Mouse (Mus musculus) spleen, embryonic (tissue): ENCODE results near the gene Tnnt3.

ENCODE experiments used
- CTCF ChIA-PET: fragments of 350-600 bp; sonication (Branson Sonifier 250); formaldehyde crosslinking; loops from one replicate; lab custom pipeline; 2022; lab: Charles Lee

Gene Tnnt3

DNA sequence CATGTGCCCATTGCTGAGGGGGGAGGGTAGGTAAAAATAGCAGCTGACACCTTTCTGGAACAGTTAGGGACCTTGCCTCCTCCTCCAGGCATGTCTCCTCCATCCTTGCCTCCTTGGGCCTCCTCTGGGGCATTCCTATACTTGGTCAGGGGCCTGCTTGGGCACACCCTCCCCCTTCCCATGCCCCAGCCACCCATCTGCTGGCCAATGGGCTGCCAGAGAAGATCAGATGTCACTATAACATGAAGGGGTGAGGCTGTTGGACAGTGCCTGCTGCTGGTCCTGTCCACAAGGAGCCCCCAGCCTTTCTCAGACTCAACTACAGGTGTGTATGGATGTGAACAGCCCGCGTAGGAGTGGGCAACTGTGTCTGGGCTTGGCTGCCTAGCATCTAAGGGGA, at the start of gene Tnnt3:
Gene Tnnt3 (plus strand): TSS at position 262 of the 400 bp plus-strand sequence.
- CTCF ChIA-PET, result interaction anchor here (0.6 to 1.4 kb wide), 2 partner anchors 58 to 167 kb away, joined by 3 to 5 read pairs; no protein-coding TSS in a partner anchor

DNA sequence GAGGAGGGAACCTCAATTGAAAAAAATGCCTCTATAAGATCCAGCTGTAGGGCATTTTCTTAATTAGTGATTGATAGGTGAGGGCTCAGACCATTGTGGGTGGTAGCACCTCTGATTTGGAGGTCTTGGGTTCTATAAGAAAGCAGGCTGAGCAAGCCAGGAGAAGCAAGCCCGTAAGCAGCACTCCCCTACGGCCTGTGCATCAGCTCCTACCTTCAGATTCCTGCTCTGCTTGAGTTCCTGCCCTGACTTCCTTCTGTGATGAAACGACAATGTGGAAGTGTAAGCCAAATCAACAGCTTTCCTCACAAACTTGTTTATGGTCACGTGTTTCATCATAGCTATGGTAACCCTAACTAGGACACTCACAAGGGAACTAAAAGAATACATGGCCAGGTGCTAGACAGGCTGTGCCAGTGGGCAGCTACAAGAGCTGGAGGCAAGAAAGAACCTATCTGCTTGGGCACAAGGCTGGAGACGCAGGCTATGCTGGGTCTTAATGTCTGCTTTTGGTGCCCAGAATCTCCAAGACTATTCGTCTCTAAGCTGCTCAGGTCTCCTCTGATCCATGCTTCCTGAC, 49.5 kb upstream of the Tnnt3 start:
- CTCF ChIA-PET, result interaction anchor here (0.9 kb wide), 1 partner anchor 115 kb away, joined by 3 read pairs; no protein-coding TSS in a partner anchor

DNA sequence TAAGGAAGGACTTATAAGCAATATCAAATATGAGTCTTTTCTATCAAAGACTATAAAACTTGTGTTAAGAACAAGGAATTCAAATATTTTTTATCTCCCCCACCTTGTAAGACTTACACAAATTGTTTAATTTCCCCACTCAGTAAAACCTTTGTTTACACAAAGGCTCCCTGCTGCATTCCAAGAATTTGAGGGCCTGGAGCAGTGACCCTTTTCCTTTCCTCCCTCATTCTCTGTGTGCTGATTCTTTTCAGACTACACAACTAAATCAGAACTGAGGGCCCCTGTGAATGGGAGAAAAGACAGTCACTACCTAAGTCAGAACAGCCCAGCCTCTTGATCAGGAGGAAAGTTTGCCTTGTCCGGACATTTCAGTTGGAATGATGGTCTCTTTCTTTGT, 43.9 kb upstream of the Tnnt3 start:
- CTCF ChIA-PET, result no interaction called here

DNA sequence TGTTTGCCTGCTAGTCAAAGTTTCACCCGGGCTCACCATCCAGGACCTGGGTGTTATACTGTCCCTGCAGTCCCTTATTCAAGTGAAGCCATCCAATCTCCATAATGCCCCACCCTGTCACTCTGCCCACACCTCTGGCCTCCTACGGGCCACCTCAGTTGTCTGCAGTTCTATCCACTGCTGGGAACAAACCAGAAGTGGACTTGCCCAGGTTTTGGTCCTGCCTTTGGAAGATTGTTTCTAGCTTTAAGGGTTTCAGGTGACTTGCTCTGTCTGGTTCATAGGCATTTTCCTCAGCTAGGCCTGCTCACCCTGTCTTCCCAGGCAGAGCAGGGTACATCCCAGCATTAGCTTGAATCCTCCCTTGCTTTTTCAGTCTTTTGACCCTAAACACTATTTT, 43.4 kb upstream of the Tnnt3 start:
- CTCF ChIA-PET, result no interaction called here

DNA sequence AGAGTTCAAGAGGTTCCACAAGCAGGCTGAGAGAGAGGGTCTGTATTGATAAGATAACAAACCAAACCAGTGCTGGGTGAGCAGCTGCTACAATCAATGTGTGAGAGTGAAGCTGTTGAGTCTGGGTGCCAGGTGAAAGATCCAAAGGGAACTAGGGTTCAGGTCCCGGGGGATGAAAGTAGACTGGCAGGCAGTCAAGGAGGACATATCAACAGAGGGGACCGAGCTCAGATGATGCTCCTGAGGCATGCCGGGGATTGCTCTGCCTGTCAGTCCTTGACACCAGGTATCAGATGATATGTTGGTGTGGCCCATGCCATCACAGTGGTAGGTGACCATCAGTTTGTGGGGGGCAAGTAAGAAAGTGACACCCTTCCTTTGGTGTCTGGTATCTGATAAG, 41.8 kb upstream of the Tnnt3 start:
- CTCF ChIA-PET, result no interaction called here

DNA sequence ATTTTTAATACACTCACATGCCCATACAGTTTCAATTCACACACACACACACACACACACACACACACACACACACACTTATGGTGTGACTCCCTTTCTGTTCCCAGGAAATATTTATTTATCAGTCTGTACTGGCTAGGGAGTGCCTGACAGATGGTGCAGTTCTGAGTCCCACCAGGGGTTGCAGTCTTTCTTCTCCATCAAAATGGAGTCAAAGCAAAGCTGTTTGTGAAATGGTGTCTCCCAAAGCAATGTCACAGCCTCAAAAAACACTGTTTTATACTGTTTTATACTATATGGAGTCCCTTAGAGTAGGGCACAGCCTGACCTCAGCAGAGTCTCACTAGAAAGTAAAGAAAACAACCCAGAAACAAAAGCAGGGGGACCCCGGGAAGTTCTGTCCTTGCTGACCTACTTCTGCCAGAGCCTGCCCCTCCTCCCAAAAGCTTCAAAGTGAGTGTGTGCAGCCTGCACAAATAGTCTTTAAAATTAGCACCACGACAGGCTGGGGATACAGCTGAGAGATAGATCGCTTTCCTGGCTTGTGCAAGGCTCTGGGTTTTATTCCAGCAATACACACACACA, 41.3 kb upstream of the Tnnt3 start:
- CTCF ChIA-PET, result no interaction called here

DNA sequence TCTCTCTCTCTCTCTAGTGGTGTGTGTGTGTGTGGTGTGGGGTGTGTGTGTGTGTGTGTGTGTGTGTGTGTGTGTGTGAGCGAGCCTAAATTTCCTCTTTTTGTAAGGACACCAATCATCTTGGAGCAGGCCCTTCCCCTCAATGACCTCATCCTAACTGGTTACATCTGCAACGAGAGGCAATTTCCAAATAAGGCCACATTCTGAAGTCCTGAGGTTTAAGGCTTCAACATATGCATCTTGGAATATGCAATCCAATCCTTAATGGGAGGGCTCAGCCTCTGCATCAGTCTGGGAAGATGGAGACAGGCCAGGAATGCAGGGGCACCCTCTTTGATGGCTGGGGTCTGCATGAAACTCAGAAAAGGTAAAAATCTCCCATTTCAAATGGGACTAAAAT, 40.6 kb upstream of the Tnnt3 start:
- CTCF ChIA-PET, result interaction anchor here (0.8 kb wide), 1 partner anchor 45 kb away, joined by 13 read pairs; no protein-coding TSS in a partner anchor

DNA sequence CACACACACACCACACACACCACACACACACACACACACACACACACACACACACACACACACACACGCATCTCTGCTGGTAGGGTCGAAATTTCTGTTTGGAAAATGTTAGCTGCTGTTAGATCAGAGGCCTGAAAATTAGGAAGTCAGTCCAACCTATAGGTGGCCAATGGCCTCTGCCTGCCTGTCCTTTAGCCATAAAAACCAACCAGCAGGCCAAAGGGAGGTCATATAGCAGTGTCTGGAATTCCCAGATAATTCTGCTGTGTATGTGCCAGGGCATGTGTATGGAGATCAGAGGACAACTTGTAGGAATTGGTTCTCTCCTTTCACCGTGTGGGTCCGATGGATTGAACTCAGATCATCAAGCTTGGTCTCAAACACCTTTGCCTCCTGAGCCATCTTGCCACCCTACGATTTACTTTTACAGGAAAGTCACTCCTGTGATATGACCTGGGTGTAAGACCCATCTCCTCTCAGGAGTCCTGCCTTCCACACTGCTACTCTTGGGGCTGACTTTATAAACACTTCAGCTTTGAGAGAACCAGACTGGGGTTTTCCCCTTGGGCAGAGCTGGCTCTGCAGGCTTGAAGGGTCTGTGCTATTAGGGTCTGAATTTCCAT, 39.8 kb upstream of the Tnnt3 start:
- CTCF ChIA-PET, result interaction anchor here (0.8 to 1.3 kb wide), 2 partner anchors 18 to 46 kb away, joined by 5 to 13 read pairs; no protein-coding TSS in a partner anchor

DNA sequence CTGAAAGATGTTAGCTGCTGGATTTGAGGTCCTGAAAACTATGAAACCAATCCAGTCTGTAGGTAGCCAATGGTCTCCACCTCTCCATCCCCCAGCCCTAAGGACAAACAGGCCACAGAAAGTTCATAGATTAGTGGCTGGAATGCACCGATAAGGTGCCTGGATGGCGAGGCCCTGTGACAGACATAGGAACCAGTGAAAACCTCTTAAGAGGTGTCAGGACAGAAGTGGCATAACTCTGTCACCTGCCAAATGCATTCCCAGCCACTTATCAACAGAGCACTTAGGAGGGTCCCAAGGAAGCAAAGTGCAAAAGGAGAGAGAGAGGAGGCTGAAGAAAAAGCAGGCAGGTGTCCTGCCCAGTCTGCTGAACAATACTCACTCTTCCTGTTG, 39.3 kb upstream of the Tnnt3 start:
- CTCF ChIA-PET, result interaction anchor here (1.3 kb wide), 1 partner anchor 19 kb away, joined by 5 read pairs; no protein-coding TSS in a partner anchor

DNA sequence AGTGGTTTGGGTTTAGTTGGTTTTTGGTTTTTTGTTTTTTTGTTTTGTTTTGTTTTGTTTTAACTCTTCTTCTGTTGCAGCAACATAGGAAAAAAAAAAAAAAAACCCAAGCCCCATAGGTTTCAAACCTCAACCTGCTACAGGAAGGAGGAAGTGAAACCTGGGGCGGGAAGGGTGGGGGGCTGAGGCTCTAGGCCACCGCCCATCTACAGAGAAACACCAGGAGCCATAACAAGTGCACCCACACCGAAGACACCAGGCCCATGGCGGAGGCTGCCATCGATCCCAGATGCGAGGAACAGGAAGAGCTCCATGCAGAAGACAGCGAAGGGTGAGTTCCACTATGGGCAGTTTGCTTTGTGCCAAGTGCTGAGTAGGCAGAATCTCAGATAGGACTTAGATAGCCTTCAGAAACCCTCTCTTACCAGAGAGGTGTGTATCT, 38.0 kb upstream of the Tnnt3 start, which contains the start of gene Lsp1:
Gene Lsp1 (plus strand): TSS at position 174 of the 442 bp plus-strand sequence.
- CTCF ChIA-PET, result interaction anchor here (0.6 to 1.0 kb wide), 4 partner anchors 12 to 1476 kb away, joined by 3 to 7 read pairs (median 6); no protein-coding TSS in a partner anchor

DNA sequence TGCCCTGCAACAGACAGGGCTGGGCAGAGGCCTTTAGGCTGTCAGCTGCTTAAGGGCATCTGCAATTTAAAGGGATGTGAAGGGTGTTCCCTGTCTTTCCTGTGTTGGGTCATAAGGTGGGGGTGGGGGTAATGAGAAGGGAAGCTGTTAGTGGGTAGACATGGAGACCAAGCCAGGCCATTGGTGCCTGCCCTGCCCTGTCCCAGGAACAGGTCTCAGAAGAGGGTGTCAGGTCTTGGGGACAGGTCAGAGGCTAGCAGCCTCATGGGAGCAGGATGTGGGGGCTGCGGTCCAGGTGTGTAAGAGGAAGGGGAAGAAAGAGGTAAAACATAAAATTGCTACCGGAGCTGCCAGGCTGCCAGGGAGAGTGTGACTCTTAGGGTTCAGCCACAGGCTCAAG, 37.2 kb upstream of the Tnnt3 start:
- CTCF ChIA-PET, result no interaction called here

DNA sequence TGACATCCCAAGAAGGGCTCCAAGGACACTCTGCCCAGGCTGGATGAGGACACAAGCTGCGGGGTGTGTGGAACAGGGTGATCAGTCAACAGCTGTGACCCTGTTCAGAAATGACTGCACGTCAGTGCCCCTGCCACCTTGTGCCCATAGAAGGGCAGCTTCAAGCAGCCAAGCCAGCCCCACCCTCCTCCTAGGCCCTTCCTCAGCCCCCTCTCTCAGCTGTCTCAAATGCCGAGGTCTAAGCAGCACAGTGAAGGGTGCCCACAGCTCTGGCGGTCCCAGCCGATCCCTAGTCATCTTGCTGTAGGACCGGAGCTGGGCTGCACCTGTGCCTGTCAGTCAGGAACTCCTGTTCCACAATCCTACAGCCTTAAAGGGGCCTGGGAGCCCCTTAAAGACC, 36.4 kb upstream of the Tnnt3 start:
- CTCF ChIA-PET, result interaction anchor here (0.7 kb wide), 1 partner anchor 1246 kb away, joined by 3 read pairs; the partner anchor contains the start of gene Rassf7

DNA sequence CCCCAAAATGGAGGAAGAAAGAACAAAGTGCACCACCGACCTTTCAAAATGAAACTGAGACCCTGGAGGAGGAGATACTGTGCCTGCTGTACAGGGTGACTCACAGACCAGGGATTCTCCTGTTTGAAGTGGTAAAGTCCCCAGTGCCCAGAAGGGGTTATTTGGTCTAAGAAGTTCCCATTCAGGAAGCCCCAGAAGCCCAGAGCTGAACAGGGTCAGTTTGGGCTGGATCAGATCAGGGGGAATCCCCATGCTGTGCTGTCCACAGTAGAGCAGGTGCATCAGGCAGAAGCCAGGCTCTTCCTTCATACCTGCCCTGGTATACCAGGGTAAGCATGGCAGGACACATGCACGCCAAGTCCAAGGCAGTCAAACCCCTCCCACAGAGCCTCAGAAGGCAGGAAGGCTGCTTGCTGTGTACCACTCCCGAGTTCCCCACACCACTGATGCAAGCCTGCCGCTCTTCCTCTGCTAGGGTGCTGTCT, 36.0 kb upstream of the Tnnt3 start:
- CTCF ChIA-PET, result interaction anchor here (0.7 kb wide), 1 partner anchor 1247 kb away, joined by 3 read pairs; the partner anchor contains the start of gene Rassf7

DNA sequence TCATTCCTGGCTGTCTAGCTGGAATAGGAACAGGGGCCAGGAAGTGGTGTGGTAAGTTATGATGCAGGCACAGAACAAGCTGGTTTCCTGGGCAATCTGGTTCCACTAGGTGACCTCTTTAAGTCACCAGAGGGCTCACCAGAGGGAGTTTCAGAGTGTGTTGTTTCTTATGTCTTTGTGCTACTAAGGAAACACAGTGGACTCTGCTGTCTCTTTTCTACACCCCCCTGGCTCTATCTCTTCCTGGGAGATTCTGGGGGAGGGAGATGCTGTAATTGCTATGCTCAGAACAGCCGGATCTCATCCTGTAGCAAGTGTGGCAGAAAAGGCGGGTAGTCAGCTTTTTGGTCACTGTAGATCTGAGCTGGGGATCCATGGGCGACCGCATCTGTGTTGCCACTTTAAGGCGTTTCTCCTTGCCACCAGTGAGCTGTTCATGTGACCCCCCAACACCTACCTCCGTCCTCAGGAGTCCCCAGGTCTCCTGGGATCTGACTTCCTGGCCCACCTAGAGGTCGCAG, 28.4 kb upstream of the Tnnt3 start:
- CTCF ChIA-PET, result no interaction called here

DNA sequence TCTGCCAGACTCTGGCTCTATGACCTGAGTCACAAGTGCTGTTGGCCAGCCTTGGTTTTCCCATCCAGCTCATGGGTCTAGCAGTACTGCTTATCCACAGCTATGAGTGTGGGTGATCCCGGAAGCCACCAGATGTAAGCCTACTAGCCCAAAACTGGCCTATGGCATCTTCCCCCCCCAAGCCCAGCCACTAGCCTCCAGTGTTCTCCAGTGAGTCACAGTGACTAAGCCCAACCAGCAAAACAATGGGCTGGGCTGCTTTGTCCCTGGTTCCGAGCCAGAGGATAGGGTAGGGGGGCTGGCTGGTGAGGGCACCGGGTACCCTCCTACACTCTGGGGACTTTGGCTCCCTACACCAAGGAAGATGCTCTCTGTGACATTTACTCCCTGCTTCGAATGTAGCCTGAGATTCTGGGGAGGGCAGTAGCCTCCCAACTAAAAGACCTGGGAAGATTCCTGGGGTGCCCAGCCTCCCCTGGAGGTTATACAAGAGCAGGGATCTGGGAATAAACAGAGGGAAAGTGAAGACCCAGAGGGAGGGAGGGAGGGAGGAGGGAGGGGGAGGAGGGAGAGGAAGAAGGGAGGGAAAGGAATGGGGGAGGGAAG, 27.7 kb upstream of the Tnnt3 start:
- CTCF ChIA-PET, result no interaction called here

DNA sequence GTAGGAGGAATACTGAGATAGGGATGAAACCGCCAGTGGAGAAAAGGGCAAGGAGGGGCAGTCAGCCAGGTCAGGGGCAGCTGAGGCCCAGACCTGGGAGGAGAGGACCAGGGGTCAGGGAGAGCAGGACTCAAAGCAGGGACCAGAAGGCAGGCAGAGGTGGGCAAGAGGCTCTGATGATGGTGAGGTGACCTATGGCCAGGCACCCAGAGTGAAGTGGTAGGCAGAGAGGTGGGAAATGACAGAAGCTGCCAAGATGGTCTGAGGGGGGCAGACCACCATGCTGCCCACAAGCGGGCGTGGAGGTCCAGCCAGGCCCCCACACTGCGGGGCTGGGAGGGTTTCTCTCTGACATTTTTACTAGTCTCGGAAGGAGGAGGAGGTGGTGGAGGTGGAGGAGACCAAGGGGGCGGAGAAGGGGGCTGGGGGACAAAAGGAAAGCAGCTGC, 27.2 kb upstream of the Tnnt3 start:
- CTCF ChIA-PET, result no interaction called here

DNA sequence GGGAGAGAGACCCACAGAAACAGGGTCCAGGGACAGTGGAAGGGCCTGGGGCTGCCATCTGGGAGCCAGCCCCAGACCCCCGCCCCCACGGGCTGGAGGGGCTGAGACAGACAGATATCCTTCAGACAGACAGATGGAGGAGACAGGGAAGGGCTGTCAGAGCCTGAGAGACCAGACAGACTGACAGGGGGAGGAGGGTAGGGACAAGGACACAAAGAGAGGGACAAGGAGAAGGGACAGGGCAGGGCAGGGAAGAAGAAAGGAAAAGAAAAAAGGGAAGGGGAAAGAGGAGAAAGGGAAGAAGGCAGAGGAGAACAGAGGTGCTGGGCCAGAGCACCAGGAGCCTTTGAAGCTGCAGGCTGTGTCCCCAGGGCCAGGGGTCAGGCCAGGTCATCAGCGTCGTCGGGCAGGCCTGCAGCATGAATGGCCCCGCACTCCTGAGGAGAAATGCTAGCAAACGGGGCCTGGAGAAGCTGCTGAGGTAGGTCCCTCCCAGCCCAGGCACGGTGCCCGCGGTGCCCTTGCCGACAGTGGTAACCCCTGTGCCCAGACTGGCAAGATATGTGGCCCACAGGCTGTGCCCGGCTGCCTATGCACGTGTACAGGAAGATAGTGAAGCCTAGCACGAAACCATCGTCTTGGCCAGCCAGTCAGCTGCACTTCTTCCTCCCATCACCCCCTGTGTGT, 26.6 kb upstream of the Tnnt3 start:
- CTCF ChIA-PET, result interaction anchor here (0.5 kb wide), 1 partner anchor 13 kb away, joined by 3 read pairs; no protein-coding TSS in a partner anchor

DNA sequence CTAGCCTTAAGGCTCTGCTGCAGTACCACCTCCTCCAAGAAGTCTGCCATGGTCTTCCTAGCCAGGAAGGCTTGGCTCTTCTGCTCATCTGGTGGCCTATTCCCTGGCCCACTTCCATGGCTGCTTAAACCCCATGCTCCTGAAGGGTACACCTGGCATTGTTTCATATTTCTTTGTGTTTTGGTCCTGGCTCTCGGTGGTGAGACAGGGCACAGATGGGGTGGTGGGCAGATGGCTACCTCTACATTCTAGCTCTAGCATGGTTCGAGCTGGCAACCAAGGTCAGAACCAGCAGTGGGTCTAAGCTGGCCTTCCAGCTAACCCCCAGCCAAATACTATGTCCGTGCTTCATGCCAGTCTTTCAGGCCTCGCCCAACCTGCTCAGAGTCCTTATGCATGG, 25.7 kb upstream of the Tnnt3 start:
- CTCF ChIA-PET, result interaction anchor here (0.6 kb wide), 1 partner anchor 13 kb away, joined by 7 read pairs; no protein-coding TSS in a partner anchor

DNA sequence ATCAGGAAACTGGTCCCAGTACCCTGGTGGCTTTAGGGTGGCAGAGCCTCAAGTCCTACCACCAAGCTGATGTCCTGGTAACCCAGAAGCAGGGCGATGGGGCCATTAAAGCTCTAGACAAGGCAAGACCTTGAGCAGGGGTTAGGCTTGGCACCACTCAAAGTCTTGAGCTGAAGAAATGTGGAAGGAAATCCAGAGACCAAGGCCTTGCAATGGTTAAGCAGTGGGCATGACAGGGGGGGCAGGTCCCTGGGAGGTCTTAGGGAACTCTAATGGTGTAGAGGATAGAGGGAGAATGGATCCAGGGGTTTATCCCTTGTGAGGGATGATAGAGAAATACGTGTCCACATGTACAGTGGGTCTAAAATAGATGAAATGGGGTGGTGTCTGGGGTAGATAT, 25.2 kb upstream of the Tnnt3 start:
- CTCF ChIA-PET, result interaction anchor here (0.6 kb wide), 1 partner anchor 13 kb away, joined by 7 read pairs; no protein-coding TSS in a partner anchor

DNA sequence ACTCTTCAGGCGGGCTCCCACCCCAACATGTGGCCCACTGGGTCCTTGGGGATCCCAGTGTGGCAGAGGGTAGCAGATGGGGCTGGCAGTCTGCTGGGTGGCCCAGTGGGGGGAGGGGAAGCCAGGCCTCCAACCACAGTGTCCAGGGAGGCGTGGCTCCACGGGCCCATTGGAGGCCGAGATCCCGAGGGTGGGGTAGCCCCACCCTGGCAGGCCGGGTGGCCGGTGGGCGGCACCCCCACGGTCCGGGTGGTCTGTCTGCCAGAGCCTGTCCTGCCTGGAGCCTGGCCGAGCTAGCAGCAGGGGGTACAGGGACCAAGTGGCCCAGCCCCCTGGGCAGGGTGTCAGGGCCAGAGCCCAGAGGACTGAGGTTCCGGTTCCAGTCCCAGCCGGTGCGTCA, 23.8 kb upstream of the Tnnt3 start:
- CTCF ChIA-PET, result no interaction called here

DNA sequence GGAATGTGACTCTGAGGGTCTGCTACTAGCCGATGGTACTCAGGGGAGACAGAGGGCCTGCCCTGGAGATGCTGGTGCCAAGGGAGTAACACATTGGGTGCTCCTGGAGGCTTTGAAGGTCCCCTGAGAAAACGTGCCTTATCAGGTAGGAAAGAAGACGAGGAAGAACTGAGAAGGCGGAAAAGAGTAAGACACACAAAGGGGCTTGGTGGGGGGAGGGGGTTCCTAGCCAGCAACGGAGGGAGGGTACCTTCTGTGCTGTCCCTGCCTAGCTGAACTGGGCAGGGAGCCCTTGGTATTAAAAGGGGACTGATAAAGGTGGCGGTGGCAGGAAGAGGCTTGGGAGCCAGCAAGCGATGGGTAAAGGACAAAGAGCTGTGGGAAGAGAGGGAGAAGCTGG, 23.0 kb upstream of the Tnnt3 start:
- CTCF ChIA-PET, result interaction anchor here (0.6 kb wide), 1 partner anchor 22 kb away, joined by 4 read pairs; no protein-coding TSS in a partner anchor
